Mouse (Mus musculus): Measurements from ENCODE around the gene Vmn1r41. TPM values are rescaled to one million over a fixed set of nuclear protein-coding genes. Genes with fewer than 3 reads are reported as not detected.

Vmn1r41 gene
- polyA plus RNA-seq (2017; shearing (Covaris generic)), result under 1 TPM in 1 of 2 experiments, not detected in 1; 0.17 TPM

DNA sequence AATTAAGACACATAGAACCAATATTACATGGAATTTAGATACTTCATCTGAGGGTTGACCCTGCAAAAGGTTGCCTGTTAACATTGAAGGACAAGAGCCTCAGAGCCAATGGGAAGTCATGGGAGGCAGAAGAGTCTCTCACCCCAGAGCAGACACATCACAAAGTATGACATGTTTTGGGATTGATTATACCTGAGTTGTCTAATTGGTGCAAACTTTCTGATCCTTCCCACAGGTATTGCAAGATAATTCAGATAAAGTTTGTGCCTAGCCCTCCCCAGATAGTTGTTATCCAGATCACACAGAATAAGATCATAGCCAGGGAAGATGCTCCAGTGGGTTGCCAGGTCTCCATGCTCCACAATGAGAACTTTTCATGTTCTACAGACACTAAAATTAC, at the start of gene Vmn1r41:
Vmn1r41 (plus strand) TSS at position 301 of the 400 bp plus-strand sequence.

DNA sequence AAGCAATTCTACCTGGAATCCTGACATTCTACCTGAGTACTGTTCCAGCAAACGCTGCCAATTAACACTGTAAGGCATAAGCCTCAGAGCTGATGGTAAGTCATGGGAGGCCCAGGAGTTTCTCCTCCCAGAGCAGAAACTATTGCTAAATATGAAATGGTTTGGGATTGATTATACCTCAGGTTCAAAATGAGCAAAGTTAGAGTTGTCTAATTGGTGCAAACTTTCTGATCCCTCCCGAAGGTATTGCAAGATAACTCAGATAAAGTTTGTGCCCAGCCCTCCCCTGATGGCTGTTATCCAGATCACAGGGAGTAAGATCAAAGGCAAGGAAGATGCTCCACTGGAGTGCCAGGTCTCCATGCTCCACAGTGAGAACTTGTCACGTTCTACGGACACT, 33.3 kb upstream of the Vmn1r41 start, which contains the start of gene Vmn1r40:
Vmn1r40 (plus strand) TSS at position 301 of the 400 bp plus-strand sequence.

Other genes with a start within 250 kb of the Vmn1r41 start
- gene Chchd6, start 145.1 kb upstream of the Vmn1r41 start, polyA plus RNA-seq (2017; shearing (Covaris generic)), result 1 to 10 TPM; 3.0 to 4.8 TPM
- gene Txnrd3, start 96.8 kb upstream of the Vmn1r41 start, polyA plus RNA-seq (2017; shearing (Covaris generic)), result 1 to 10 TPM; 3.0 to 3.4 TPM
- gene Vmn1r40, start 33.2 kb upstream of the Vmn1r41 start, polyA plus RNA-seq (2017; shearing (Covaris generic)), result under 1 TPM in 1 of 2 experiments, not detected in 1; 0.11 TPM
- gene Vmn1r42, start 135.6 kb downstream of the Vmn1r41 start, polyA plus RNA-seq (2017; shearing (Covaris generic)), result not detected
- under 1 TPM in 1 of 2 experiments, not detected in 1; 0.22 TPM for gene Vmn1r43, start 135.6 kb downstream of the Vmn1r41 start, polyA plus RNA-seq (2017; shearing (Covaris generic))
- under 1 TPM in 1 of 2 experiments, not detected in 1; 0.43 TPM for gene Vmn1r44, start 142.9 kb downstream of the Vmn1r41 start, polyA plus RNA-seq (2017; shearing (Covaris generic))
- gene Vmn1r45, start 199.8 kb downstream of the Vmn1r41 start, polyA plus RNA-seq (2017; shearing (Covaris generic)), result under 1 TPM in 1 of 2 experiments, not detected in 1; 0.55 TPM
- under 1 TPM in 1 of 2 experiments, not detected in 1; 0.06 TPM for gene Vmn1r46, start 228.5 kb downstream of the Vmn1r41 start, polyA plus RNA-seq (2017; shearing (Covaris generic))

All from activated CD4-positive, CD25-positive, alpha-beta regulatory T cell (primary cell).